Mouse (Mus musculus) right cerebral cortex, adult 18-20 months (tissue): ENCODE measurements around the gene Rita1.

ENCODE experiments used
- DNase-seq: peaks from one replicate; pipeline ENCODE4 v3.0.0; 2022; ENCODE audit warnings: mixed read lengths

The Rita1 gene

DNA sequence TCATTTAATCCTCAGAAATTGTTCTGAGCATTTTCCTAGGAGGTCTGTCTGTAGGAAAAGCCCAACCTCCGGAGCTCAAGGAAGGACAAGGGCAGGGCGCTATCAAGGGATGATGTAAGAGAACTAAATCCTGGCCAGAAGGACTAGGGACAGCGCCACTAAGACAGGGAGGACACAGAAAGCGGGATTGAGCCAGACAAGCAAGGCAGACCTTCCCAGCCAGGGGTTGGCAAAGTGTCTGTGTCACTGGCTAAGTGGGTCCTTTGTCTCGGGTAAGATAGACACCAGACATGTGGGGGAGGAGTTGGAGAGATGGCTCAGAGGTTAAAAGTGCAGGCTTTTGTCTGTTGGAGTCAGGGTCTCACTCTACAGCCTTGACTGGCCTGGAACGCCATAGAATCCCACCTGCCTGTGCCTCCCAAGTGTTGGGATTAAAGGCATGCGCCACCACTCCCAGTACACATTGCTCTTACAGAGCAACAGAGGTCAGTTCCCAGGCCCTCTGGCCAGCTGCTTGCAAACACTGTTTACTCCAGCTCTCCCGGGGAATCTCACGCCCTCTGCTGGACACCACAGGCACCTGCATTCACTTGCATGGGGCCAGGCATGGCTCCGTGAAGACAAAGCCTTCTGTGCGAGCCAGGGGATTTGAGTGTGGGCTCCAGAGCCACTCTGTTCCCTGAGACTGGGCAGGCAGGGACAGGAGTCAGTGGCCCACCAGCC, 11.3 kb downstream of the Rita1 start:
- no peak for DNase-seq

DNA sequence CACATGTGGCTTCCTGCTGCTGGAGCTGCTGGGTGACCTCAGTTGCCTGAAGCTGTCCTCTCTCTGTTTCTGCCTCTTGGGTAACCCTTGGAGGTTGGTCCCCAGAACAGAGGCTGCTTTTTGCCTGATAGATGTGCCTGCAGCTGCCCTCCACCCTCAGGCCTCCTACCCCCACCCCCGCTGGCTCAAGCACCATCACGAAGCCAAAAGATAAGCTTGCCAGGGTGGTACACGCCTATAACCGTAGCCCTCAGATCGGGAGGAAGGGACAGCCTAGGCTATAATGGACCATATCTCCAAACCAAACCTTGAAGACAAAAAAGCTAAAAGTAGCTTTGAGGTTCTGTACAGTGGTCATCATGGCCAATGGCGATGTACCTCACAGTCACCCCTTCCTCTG, 12.8 kb downstream of the Rita1 start:
- DNase-seq, result no peak

DNA sequence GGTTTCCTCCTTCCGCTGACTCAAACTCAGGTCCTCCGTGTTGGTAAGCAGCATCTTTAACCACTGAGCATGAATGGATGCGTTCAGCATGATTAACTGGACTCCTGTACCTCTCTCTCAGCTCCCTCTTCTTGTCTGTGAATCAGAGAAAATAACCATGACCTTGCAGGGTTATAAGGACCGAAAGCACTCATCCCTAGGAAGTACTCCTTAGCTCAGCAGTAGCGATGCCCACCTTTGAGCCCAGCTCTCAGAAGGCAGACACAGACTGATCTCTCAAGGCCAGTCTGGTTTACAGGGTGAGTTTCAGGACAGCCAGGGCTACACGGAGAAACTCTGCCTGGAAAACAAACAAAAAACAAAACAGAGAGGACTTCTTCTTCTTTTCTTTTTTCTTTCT, 17.9 kb downstream of the Rita1 start:
- DNase-seq, result no peak

DNA sequence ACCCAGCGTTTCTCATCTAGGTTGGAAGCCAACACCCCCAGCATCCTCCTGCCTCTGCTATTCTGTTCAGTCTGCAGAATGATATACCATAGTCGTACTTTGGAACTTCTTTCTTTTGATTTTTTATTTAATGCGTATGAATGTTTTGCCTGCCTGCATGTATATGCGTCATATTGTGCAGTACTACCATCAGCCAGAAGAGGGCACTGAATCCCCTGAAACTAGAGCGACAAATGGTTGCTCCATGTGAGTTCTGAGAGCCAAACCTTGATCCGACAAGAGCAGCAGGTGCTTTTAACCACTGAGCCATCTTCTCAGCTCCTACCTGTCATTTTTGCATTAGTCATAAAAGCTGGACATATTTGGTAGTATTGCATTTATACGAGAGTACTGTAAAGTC, 20.2 kb downstream of the Rita1 start:
- no peak for DNase-seq

DNA sequence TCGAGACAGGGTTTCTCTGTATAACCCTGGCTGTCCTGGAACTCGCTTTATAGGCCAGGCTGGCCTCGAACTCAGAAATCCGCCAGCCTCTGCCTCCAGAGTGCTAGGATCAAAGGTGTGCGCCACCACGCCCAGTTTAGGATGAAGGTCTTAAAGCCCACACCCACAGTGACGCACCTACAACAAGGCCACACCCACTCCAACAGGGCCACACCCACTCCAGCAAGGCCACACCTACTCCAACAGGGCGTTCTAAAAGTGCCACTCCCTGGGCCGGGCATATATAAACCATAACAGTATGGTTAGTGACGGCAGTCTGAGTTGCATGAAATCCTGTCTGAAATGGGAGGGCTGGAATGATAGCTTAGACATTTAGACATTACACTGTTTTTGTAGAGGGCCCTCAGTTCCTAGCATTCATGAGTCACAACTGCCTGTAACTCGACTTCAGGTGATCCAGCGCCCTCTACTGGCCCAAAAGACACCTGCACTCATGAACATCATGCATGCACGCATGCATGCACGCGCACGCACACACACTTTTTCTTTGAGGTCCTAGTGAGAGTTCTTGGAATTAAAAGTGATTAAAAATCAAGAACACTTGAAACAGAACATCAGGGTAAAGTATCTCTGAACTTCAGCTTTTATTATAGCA, 21.9 kb downstream of the Rita1 start:
- DNase-seq, result no peak

DNA sequence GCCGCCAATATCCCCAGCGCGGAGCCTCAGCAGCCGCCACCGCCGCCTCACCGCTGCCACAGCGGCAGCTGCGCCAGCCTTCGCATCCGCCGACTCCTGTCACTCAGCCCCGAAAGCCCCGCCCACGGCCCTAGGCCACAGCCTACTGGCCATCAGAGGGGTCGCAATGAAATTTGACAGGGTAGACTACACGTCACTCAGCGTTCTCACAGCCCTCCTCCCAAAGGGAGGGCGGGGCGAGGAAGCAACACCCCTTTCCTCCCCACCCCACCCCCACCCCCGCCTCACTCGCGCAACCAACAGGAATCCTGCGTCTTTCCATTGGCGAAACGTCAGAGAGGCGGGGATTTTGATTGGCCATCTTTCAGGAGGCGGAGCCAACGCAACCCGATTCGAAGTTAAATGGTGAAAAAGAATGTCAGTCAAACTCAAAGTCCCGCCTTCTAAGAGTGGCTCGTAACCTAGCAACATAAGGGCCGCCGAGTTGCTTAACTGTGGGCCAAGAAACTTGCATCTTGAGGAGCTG, 23.8 kb downstream of the Rita1 start, which contains the start of the genes Tpcn1 and Iqcd:
Gene Tpcn1 (minus strand): TSS at position 105 of the 526 bp plus-strand sequence.
Gene Iqcd (plus strand): TSS at position 448 of the 526 bp plus-strand sequence.
- peak; percentile 99 for DNase-seq

DNA sequence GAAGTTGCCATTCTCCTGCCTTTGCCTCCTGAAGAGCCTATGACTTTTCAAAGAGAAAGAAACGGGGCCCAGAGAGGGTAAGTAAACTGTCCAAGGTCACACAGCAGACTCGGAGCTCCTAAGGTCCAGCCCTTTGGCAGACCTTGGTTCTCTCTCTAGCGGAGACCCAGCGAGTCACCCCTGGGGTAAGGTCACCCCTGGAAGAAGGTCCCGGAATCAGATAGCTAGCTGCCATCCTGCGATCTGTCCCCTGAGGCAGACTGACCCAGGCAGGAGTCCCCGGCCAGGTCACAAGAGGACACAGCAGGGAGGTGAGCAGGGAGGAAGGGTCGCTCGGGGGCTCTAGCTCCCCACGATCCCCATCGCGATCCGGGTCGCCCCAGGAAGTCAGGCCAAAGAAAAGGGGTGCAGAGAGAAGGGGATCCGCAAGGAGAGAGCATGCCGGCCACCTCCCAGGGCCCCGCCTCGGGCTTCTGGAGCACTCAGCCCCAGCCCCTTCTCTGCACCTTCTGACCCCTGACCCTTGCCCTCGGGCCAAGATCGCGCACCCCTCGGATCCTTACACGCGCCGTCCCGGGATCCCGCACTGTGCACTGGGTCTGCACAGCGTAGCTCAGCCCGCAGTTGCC, 24.3 kb downstream of the Rita1 start:
- no peak for DNase-seq

DNA sequence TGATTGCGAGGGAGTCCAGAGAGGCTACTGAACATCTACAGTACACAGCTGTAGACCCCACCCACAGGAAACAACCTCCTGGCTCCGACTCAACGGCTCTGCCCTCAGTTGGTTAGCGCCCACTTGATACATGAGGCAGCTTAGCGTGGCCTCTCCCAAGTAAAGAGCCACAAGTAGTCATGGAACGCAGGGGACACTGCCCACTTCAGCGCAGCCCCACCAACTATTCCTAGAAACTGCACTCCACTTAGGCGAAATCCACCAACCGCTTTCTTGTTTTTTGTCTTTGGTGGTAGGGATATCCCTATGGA, 24.8 kb downstream of the Rita1 start:
- DNase-seq, result no peak

DNA sequence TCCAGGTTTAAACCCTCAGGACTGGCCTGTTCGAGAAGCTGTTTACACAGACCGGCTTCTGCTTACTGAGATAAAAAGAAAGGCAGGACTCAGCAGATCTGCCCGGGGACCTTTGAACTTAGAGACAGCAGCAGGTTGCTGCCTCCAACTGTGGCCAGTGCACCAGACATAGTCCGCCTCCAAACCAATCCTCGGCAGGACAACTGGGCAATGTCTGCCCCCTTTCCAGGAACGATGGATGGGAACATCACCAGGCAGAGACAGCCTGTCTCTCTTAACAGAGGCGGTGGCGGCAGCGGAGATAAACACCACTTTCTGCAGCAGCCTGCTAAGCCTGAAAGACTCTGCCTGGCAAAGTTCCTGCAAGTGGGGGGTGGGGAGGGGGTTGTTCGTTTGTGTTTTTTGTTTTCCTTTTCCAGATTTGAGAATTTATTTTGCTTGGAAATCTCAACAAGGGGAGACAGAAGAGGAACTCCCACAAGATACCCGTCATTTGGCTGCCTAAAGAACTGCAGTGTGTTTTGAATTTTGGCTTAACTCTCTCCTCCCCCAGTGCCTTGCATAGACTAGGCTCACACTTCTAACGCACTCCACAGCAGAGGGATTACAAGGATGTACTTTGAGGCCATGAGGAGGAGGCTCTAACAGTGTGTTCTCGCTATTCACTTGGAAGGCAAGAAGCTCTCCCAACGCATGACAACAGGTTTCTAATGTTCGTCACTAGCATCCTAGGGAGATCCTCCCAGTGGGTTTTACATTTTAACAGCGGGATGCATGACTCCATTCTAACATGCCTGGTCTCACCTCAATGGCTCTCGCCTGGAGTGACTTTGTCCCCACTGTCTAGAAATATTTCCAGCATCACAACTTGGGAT, 25.4 kb downstream of the Rita1 start:
- peak; percentile 71 for DNase-seq

DNA sequence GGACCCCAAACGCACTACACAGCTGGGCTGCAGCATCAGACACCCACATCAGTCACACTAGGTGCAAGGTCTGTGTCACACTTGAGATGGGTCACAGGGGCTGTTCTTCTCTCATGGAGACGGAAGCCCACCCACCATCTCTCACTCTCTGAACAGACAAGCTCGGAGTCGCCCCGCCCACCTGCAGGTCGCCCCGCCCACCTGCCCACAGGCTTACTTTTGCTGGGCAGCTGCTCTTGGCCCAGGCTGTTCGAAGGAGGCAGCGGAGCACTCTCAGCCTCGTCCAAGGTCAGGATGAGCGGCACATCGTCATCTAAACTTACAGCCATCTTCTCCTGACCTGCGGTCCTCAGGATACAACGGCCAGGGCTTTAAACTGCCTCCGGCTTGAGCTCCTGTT, 27.4 kb downstream of the Rita1 start:
- DNase-seq, result no peak

DNA sequence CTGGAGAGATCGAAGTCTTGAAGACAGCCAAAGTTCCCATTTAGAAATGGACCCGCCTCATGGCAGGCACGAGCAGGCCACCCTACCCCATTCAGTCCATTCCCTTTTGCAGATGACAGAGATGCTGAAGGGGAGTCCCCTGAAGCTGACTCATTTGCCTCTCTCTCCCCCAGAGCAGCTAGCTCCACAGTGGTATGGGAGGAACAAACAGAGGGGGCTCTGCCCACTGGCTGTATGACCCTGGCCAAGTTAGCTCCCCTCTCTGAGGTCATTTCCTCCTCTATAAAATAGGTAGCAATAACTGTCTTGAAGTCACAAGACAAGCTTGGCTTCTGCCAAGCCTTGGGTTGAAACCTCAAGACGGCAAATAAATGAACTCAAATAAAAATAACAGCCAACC, 28.9 kb downstream of the Rita1 start:
- no peak for DNase-seq

DNA sequence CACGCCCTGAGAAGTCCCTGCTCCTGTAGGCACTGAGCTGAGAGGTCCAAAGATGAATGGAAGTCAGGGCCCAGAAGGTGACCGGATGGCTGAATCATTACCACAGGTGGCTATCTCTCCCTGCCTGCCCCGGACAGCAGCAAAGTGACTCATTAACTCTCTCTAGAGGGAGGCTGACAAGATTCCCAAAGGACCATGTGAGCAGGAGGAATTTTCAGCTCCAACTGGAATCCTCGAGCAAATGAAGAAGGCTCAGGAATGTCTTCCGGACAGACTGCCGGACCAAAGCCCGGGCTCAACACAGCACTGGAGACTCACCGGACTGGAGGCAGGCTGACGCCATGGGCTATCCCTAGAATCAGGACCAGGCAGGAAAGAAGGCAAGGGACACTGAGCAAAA, 30.4 kb downstream of the Rita1 start:
- DNase-seq, result no peak

DNA sequence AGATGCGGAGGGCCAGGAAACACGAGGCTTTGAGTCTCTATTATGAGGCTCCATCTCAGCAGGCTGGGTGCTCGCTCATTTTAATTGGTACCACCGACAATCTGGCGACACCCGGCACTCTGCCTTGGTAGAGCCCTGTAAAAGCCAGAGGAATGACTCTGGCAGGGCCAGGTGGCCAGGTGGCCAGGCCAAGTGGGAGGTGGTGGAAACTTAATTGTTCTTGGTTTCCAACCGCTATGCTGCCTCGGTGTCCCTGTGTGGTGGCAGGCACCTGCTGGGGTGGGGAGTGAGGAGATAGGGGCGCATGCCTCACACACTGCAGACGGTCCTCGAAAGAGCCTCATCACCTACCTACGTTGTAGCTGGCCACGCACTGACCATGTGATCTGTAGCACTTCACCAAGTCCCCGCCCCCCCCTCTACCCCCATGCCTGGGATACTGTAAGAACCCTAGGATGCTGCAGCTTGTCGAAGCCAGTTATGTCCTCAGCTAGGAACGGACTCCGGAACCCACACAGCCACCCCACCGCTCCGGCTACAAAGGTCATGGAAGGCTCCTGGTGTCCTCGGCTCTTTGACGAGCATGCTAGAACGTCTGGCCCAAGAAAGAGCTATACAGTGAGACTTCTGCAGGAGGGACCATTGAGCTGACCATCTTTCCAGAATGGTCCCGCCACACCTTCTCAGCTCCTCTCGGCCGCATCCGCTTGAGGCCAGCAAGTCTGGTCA, 32.3 kb downstream of the Rita1 start:
- DNase-seq, result no peak

DNA sequence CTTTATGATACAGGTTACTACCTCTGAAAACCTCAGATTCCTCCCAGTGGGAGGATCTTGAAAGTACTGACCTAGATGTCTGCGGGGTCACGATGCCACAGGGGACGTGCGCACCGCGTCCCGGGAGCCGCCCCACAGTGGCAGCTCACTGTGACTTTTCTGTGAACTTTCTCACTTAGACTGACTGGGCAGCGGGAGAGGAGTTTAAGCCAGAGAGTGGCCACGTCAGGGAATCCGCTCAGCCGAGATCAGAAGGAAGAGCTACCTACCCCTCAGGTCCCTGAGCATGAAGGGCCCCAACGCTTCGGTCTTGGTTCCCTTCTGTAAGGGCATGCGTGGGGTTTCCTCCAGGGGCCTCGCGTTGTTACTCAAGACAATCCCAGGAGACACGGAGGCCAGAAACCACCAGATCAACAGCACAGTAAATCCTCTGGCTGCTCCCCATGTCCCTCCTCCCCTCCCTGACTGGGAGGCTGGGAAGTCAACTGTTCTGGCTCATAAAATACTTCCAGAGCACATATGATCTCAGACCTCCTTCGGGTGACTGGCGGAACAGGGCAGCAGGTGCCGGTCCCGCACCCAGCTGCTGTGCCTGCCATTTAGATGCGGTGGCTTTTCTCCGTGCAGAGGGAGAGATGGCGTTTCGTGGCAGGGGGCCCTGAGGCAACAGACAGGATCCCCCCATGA, 33.0 kb downstream of the Rita1 start:
- no peak for DNase-seq

DNA sequence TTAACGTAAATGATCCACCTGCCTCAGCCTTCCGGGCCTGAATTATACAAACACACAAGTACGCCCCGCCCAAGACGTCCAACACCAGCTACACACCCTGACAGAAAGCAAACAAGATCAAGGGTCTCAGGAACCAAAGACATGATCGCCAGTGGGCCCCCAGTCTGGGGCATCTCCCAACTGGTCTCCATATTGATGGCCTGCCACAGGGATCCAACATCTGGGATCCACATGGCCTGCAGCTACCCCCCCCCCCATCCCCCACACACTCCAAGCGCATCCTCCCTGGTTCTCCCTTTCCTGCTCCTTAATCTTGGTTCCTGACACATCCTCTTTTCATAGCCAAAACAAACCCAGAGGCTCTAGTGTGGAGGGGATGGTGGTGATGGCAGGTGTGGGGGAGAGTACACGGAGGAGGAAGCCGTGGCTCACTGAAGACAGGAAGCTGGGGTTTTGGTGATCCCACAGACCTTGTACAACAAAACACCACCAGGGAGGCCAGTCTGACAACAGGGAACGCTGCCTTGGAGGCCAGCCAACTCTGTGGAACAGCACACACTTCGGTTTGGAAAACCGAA, 33.8 kb downstream of the Rita1 start:
- DNase-seq, result no peak

DNA sequence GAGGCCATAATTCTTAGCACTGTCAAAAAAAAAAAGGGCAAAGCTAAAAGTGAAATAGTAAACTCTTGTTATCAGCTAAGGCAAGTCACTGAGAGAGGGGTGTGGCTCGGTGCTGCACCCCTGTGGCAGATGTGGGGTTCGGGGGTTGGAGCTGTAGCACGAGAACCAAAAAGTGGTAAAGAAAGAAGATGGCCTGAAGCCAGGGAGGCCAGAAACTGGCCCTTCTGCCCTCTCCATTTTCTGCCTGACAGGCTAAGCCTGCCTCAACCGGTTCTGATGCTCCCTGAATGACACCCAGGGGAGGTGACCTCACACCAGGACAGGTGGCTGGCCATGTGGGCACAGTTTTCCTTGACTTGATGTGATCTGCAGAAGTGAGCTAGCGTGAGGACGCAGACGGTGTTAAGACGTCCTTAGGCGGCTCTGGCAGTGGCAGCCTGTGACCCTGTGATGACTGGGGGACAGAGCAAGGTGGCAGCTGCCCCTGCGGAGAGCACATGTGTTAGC, 34.4 kb downstream of the Rita1 start:
- DNase-seq, result no peak

DNA sequence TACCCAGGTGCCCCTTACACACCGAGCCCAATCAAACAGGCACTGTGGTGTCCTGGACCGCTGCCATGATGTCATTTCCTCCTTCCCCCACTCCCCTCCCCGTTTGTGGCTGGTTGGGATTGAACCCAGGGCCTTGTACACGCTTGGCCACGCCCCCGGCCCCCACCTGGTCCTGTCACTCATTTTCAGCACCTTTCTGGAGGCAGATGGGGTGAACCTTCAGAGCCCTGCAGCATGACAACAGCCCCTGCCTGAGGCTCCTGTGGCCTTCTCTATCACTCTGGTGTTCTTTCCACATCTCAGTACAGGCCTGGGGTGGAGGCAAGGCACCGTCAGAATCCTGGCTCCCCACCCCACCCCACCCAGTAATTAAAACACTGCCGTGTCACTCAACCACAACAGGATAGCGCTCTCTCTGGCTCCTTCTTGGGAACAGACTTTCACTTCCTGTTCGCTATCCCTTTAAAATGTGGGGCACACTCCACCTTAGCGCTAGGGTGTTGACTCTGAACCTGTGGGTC, 35.5 kb downstream of the Rita1 start:
- DNase-seq, result no peak

DNA sequence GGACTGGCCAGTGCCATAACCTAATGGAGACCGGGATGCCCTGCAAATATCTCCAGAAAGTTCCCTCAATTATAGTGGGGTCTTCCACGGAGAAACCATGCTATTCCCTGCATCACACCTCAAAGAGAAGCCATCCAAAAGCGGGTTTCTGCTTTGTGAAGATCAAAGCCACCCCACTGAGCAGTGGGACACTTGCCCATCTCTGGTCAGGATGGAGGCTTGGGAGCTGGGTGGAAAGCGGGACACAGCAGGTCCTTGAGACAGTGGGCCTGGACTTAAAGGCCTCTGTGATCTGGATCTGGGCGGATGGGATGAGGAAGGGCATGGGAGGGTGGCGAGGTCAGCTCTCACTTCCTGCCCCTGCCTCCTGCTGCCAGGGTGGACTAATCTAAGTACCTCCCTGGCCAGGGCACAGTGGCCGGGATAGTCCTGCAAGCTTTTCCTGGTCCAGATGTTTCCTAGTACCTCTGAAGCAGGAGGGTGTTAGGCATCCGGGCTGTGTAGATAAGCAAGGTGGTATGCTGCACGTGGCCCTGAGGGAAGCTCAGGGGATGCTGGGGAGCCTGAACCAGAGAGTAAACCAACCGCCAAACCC, 37.8 kb downstream of the Rita1 start:
- no peak for DNase-seq

DNA sequence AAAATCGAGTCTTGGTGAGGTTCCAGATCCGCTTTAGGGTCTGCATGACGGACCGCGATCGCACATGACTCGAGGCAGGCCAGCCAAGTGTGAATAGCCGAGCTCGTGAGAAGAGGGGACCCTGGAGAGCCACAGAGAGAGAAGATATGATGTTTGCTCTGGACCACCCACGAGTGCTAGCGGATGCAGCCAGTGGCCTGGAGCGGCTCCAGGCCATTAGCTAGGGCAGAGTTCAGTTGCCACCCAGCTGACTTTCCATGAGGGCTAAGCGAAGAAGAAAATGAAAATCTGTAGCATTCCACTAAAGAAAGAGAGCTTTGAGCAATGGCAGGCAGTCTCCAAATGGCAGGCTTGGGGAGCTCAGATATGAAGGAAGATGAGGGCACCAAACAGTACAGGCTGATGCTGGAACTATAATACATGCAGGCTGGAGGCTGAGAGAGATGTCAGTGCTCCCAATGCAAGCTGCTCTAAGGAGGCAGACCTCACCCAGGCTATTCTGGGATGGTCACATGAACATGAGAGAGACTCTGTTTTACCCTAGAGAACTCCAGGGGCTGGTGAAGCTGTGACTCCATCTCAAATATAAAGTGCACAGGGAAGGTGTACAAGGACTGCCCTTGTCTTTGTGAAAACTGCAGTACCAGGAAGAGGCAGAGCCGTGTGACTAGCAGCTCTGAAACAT, 41.2 kb downstream of the Rita1 start:
- DNase-seq, result no peak
